Mouse (Mus musculus) WW6 (cell line): ENCODE measurements around the gene Abcb9.

Experiments used
- DNase-seq: peaks from one replicate; pipeline ENCODE4 v3.0.0-alpha.2; 2013; ENCODE audit warnings: low read depth, low spot score

The Abcb9 gene

GRCm38 (mm10) chr5:124032001-124032508, 63.5 kb downstream of the Abcb9 start, which contains the start of gene Vps37b:
Vps37b (minus strand) TSS chr5:124032270.
- DNase-seq, result peak; percentile 78

DNA sequence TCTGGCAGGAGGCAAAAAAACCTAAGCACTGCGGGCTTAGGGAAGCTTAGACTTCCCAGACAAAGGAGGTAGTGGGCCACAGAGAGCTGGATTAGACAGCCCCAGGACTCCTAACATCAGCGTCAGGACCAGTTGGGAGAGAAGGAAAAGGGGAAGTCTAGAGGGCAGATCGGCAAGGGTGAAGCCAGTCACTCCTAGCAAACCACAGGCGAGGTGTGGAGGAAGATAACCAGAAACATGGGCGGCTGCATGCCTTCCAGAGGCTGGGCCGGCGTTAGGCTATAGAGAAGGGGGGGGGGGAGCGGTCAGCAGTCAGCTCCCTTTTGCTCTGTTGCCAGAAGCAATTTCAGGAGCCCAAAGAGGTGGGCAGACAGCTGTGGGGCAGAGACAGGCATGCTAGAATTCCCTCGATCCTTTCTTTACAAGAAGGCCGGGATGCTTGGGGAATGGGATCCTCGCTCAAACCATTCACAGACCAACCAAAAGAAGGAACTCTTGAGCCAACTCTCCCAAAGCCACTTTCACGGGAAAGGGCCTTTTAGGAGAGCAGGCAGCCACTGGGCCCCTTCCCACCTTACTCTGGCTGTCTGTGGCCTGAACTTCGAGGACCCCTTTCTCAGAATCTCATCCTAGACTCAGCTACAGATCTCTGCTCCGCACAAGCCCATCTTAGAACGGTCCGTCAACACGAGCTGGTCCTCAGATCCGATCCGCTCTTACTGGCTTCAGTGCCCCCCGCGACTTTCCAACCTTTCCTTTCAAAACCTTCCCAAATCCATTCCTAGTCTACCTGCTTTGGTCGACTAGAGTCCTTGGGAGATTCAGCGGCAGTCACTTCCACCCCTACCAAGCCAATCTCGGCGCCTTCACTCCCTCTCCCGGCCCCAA, 64.3 kb downstream of the Abcb9 start:
- DNase-seq, result no peak

- DNase-seq, result no peak
Observed at GRCm38 (mm10) chr5:124030386-124031067, 65.1 kb downstream of the Abcb9 start.

GRCm38 (mm10) chr5:124029220-124030035, 66.2 kb downstream of the Abcb9 start:
- no peak for DNase-seq

DNA sequence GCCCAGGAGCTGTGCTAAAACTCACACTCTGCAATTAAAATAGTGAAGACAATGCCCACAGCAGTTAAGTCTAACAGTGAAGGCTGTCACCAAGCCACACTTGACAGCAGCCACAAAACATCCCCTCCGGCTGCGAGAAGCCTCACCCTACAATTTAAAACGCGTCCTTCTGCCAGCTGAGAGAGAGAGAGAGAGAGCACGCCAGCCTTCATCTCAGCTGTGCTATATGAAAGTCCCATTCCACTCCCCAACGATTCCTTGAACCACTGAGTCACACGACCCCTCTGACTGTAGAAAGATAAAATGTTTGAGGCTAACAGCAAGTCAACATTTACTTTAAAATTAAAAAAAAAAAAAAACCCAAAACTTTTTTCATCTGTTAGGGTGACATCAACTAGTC, 66.9 kb downstream of the Abcb9 start:
- DNase-seq, result no peak

- no peak for DNase-seq
Observed at GRCm38 (mm10) chr5:124027702-124028470, 67.7 kb downstream of the Abcb9 start.

DNA sequence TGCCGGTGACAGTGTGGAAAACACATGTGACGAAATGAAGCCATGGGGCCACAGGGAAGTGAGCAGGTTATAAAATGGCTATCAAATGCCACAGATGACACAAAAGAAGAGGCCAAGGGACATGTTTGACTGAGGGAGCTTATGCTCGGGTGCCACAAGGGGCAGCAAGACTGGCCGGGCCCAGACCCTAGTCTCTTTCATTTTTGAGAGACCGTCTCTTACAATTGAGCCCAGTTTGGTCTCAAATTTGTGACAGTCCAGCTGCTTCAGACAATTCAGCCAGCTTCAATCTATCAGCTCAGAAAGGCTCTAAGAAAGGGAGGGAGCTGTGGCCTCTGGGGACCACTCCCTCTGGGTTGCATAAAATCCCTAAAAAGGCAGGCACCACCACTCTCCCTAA, 69.0 kb downstream of the Abcb9 start:
- no peak for DNase-seq

DNA sequence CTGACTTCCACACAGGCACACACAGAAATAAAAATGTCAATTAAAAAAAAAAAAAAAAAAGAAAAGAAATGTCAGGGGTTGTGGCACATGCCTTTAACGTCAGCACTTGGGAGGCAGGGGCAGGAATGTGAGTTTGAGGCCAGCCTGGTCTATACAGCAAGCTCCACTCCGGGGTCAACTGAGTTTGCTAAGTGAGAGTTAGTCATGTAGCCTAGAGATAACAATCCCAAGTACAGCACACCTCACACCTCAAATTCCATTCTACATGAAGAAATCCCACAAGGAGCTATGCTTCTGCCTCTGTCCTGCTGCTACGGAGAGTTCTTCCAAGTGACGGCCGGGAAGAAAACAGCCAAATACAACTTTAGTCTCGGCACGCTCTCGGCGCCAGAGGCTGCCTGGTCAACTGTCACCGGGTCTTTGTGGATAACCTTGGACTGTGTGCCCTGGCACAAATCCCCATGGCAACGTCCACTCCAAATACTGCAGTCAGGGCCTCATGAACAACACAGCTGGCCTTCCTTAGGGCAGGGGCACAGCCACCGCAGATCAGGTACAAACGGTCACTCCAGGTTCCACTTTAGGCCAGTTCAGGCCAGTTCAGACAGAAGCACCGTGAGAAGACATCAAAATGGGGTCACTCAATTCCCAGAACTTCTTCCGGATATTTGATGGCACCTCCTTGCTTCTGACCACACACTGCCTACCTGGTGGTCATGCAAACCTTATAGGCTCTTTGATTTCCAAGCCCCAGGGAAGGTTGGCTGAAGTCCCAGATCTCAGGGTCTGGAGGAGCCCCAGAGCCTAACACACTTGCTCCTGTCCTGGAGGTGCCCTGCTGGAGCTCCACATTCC, 69.8 kb downstream of the Abcb9 start:
- DNase-seq, result no peak

- no peak for DNase-seq
Observed at GRCm38 (mm10) chr5:124025146-124025545, 70.5 kb downstream of the Abcb9 start.

DNA sequence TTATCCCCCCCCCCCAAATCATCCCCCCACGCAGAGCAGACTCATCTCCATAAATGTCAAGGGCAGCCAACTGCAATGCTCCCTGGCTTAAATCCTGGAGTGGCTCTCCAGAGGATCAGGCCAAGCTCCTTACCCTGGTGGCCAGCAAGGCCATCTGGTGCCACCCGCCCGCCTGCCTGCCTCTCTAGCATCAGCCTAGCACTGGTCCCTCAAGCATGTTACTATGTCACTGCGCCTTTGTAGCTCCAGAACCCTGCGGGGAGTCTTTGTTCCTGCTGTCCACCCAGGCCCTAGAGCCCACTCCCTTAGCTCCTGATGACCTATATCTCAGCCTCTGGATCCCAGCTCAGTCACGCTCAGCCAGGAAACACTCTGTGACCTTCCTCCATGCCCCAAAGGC, 70.9 kb downstream of the Abcb9 start:
- no peak for DNase-seq

DNA sequence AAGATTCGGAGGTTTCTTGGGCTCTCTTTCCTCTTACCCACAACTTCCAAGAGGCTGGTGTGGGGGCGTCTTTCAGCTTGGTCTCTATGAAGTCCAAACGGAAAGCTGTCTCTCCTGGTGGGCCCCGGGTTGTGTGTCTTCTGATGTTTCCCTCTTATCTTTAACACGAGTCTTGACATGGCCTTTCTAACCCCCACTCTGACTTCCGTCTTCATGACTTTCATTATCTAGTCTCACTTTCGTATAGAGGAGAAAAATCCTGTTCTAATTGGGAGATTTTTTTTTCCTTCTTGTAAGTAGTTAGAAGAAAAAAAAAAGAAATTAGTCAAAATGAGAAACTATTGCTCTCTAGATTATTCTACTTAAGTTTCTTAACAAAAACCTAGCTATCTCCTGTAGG, 73.2 kb downstream of the Abcb9 start:
- no peak for DNase-seq

DNA sequence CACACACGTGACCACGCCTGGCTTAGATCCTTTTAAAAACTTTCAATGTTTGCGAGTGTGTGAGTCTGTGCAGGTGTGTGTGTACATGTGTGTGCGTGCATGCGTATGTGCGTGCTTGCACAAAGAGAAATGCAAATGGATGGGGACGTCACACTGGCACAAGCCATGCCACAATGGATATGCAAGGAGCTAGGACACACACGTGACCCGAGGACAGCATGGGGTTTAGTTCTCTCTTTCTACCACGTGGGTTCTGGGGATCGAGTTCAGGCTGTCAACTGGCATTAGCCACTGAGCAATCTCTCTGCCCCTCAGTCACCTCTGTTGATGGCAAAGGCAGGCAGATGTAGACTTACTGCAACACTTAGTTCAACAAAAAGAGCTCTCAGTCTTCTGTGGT, 73.9 kb downstream of the Abcb9 start:
- no peak for DNase-seq

GRCm38 (mm10) chr5:124021148-124021547, 74.5 kb downstream of the Abcb9 start:
- no peak for DNase-seq

DNA sequence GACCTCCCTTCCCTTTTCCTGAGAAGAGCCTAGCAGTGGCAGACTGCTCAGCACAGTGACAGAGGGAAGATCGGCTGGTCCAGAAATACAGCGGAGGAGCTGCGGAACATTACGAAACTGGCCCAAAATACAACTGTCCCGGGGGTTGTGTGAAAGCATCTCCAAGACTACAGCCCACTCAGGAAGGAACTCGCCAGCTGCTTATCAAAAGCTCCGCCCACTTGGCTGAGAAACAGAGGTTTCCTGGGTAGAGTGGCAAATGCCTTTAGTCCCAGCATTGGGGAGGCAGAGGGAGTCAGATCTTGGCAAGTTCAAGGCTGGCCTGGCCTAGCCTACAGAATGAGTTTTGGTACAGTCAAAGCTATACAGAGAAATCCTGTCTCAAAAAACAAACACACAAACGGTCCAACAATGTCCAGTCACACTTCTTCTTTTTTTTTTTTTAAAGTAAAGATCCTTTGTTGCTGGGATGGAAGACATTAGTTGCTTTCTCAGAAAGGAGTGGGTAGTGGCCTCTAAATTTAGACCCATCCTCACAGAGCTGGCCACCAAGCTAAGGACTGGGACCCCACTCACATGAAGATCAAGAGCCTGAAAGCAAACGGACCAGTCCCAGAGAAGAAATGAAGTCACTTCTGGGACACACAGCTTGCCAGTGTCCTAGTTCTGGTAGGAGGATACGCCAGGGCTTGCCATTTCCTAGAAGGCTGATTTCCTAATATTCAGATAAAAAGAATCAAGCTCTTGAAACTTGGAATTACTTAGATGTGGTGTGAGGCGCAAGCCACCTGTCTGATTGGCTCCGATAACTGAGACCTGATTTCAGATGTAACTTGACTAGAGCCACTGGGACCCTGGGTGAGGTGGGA, 76.0 kb downstream of the Abcb9 start:
- no peak for DNase-seq

GRCm38 (mm10) chr5:124018651-124019050, 76.9 kb downstream of the Abcb9 start:
- DNase-seq, result no peak

GRCm38 (mm10) chr5:124017941-124018340, 77.7 kb downstream of the Abcb9 start:
- DNase-seq, result no peak

GRCm38 (mm10) chr5:124016291-124016821, 79.2 kb downstream of the Abcb9 start:
- DNase-seq, result no peak

- no peak for DNase-seq
Observed at GRCm38 (mm10) chr5:124015727-124016126, 79.9 kb downstream of the Abcb9 start.

DNA sequence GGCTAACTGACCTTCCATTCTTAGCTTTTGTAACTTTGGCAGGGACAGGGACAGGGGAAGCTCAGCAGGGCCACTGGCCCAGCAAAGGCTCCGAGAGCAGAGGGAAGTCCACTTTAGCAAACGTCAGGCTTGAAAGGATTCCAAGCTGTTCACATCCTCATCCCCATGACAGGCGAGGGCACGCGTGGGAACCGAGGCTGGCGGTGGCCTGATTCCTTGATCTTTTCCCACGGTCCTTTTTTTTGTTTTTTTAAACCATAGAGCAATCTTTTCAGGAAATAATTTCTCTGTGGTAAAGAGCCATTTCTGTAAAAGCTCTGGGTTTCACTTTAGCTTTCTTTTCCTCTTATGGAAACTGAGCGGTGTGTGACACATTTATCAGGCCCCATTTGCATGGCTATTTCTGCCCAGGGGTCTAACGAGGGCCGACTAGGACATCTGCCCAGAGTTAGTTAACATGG, 80.8 kb downstream of the Abcb9 start:
- DNase-seq, result no peak
